Comparison of ENCODE assay signal across 18 mouse cellular contexts in the genomic region with DNA sequence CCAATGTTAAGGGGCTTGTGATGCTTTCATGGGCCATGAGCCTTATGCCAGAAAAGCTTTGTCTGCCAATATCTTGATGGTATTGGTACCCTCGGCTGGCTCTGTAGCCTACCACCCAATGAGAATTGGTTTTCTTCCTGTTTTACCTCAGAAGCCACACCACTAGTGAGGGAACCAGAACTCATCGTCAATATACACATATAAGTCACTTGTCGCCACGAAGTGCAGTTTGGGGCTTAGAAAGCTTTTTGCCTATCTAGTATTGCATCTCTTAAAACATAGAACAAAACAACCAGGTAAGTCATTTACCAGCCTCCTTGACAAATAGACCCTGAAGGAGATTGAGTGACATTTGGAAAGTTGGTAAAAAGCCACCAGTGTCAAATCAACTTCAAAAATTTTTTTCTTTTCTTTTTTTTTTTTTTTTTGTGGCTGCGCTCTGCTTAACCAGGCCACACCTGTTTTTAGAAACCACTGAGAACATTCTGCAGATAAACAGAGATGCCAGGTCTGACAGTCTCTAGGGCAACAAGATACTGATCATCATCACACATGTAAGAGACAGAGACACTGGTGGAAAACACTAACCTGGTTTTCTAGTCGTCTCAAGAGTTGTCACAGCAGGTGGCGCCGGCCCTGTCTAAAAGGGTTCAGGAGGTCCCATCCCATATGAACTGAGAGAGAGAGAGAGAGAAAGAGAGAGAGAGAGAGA.
A peak's percentile ranks its signal among the peaks of the same experiment; 100 is the strongest.
DNase-seq lines count a peak whose midpoint lies in the region; ATAC-seq and TF ChIP-seq lines count a peak whose summit lies in the region.
"Had no signal": no experiment of that assay in that cellular context is flagged by ENCODE, and none has a peak within 500 bp of the region (broad histone marks: within the 10 kb centered on the region; RNA-seq: fewer than 3 reads in every experiment).

No protein-coding gene starts in this region.

- peak; percentile 26 for DNase-seq in adrenal gland, postnatal 14 days
- DNase-seq in adrenal gland, adult 2 months: no peak
- DNase-seq in B cell, adult 2 months: peak; percentile 46 to 51
- peak; percentile 78 to 93 for DNase-seq in thymus, adult 18-20 months
- DNase-seq in forebrain, embryonic 14.5 days (ENCODE audit: low spot score): no peak
- no peak for DNase-seq in layer of hippocampus, postnatal 14 days (ENCODE audit: low spot score in 2 of 2)
- DNase-seq: adrenal gland, postnatal 10 days; cerebellum, adult 9-11 months; kidney, adult 2 months; midbrain, embryonic 14.5 days had no signal

- TF ChIP-seq CTCF in intestine, postnatal 0 days (IDR thresholded peaks at IDR 0.05; ENCODE audit: low read depth): no peak

- 90% methylated on average over 8 of the region's 8 CpGs for WGBS in forebrain, embryonic 14.5 days
- 86% methylated on average over 8 of the region's 8 CpGs for WGBS in intestine, postnatal 0 days

- no peak overlapping the region for H3K4me3 ChIP-seq in forebrain, embryonic 14.5 days (ENCODE audit: low read depth, low read length)
- no peak overlapping the region for H3K4me3 ChIP-seq in intestine, postnatal 0 days (ENCODE audit: low read depth, low read length)
- H3K4me3 ChIP-seq: forebrain, embryonic 13.5 days; heart, embryonic 15.5 days; hindbrain, embryonic 15.5 days; limb, embryonic 12.5 days; neural tube, embryonic 12.5 days had no signal

- H3K27ac ChIP-seq in forebrain, embryonic 14.5 days (ENCODE audit: low read depth, low read length): no peak overlapping the region
- H3K27ac ChIP-seq in intestine, postnatal 0 days (ENCODE audit: low read depth, low read length): no peak overlapping the region
- H3K27ac ChIP-seq: forebrain, embryonic 13.5 days; heart, embryonic 15.5 days; hindbrain, embryonic 15.5 days; limb, embryonic 12.5 days; macrophage; neural tube, embryonic 12.5 days had no signal

- H3K9me3 ChIP-seq in forebrain, embryonic 14.5 days (replicated peaks; ENCODE audit: control insufficient read depth, low read length): no peaks in the 10 kb centered on the region
- H3K9me3 ChIP-seq in intestine, postnatal 0 days (ENCODE audit: control insufficient read depth): no peaks in the 10 kb centered on the region
- H3K9me3 ChIP-seq: forebrain, embryonic 13.5 days; heart, embryonic 15.5 days; hindbrain, embryonic 15.5 days; limb, embryonic 12.5 days; neural tube, embryonic 12.5 days had no signal

- ATAC-seq in inflammation-experienced regulatory T-cells, adult 6 months: peak; percentile 63
- no peak for ATAC-seq in forebrain, embryonic 14.5 days
- no peak for ATAC-seq in intestine, postnatal 0 days
- ATAC-seq: forebrain, embryonic 13.5 days had no signal

- H3K27me3 ChIP-seq in forebrain, embryonic 14.5 days (replicated peaks; ENCODE audit: control insufficient read depth, insufficient read depth, low read length): no peaks in the 10 kb centered on the region
- no peaks in the 10 kb centered on the region for H3K27me3 ChIP-seq in intestine, postnatal 0 days (replicated peaks; ENCODE audit: control insufficient read depth, insufficient read depth, low read length)
- H3K27me3 ChIP-seq: forebrain, embryonic 13.5 days; heart, embryonic 15.5 days; hindbrain, embryonic 15.5 days; limb, embryonic 12.5 days; neural tube, embryonic 12.5 days had no signal

- no peaks in the 10 kb centered on the region for H3K4me1 ChIP-seq in forebrain, embryonic 14.5 days (ENCODE audit: control insufficient read depth, insufficient read depth, low read length)
- H3K4me1 ChIP-seq in intestine, postnatal 0 days (replicated peaks; ENCODE audit: control insufficient read depth, insufficient read depth, low read length): no peaks in the 10 kb centered on the region
- H3K4me1 ChIP-seq: forebrain, embryonic 13.5 days; hindbrain, embryonic 15.5 days; neural tube, embryonic 12.5 days had no signal

- no peak overlapping the region for H3K4me2 ChIP-seq in forebrain, embryonic 14.5 days (ENCODE audit: low read length)
- no peak overlapping the region for H3K4me2 ChIP-seq in intestine, postnatal 0 days (replicated peaks; ENCODE audit: low read depth)
- H3K4me2 ChIP-seq: forebrain, embryonic 13.5 days; heart, embryonic 15.5 days; hindbrain, embryonic 15.5 days; limb, embryonic 12.5 days; neural tube, embryonic 12.5 days had no signal

- H3K36me3 ChIP-seq in forebrain, embryonic 14.5 days (ENCODE audit: control insufficient read depth, insufficient read depth, low read length): no peaks in the 10 kb centered on the region
- H3K36me3 ChIP-seq in intestine, postnatal 0 days (ENCODE audit: control insufficient read depth, insufficient read depth): no peaks in the 10 kb centered on the region
- H3K36me3 ChIP-seq: heart, embryonic 15.5 days; hindbrain, embryonic 15.5 days; limb, embryonic 12.5 days; neural tube, embryonic 12.5 days had no signal

- H3K9ac ChIP-seq in forebrain, embryonic 14.5 days (ENCODE audit: low read length): no peak overlapping the region
- no peak overlapping the region for H3K9ac ChIP-seq in intestine, postnatal 0 days (ENCODE audit: low read depth, low read length)
- H3K9ac ChIP-seq: forebrain, embryonic 13.5 days; heart, embryonic 15.5 days; hindbrain, embryonic 15.5 days; limb, embryonic 12.5 days; neural tube, embryonic 12.5 days had no signal

Comparison
In these comparisons a context has a peak if more than half of its experiments do, and no peak if none do; other contexts are left out.
1. DNase-seq: peak in adrenal gland, postnatal 14 days (single experiment), B cell, adult 2 months (2 of 2) and thymus, adult 18-20 months (2 of 2); none in adrenal gland, adult 2 months (single experiment), forebrain, embryonic 14.5 days (single experiment) and layer of hippocampus, postnatal 14 days (0 of 2).